Mouse (Mus musculus) heart, postnatal 14 days (tissue): ENCODE measurements around the gene Rpl12. TPM values are rescaled to one million over a fixed set of nuclear protein-coding genes. Genes with fewer than 3 reads are reported as not detected.

ENCODE experiments used
- DNase-seq, 2 experiments: peaks; one replicate each; pipeline ENCODE4 v3.0.0; 2021 to 2022
- intact Hi-C: fragments of 180-260 bp; cut with DNase I; formaldehyde crosslinking; loops from one replicate; pipeline ENCODE4 v1.15.1; 2025
- long read RNA-seq, 2 experiments: library from polyadenylated mRNA; stranded (forward); transcript quantifications; one replicate each; pipeline ENCODE4 v2.0.0; 2021
- total RNA-seq, 2 experiments: library from RNA; stranded (reverse); gene quantifications; 2 replicates each; pipeline ENCODE4 v1.2.3; 2021

Rpl12 gene
- total RNA-seq: 10 to 100 TPM; 66.3 to 75.0 TPM
- long read RNA-seq, experiment 1, transcript Rpl12-203 (7 exons, 1,242 nt): major isoform, 27 of 29 reads
- long read RNA-seq, experiment 1, partial matches to known transcripts: 1 of 29 reads
- long read RNA-seq, experiment 1, other reads (novel, unspliced or antisense): 1 of 29 reads
- long read RNA-seq, experiment 2, transcript Rpl12-203 (7 exons, 1,242 nt): major isoform, 22 of 25 reads
- long read RNA-seq, experiment 2, partial matches to known transcripts: 2 of 25 reads
- long read RNA-seq, experiment 2, other reads (novel, unspliced or antisense): 1 of 25 reads

DNA sequence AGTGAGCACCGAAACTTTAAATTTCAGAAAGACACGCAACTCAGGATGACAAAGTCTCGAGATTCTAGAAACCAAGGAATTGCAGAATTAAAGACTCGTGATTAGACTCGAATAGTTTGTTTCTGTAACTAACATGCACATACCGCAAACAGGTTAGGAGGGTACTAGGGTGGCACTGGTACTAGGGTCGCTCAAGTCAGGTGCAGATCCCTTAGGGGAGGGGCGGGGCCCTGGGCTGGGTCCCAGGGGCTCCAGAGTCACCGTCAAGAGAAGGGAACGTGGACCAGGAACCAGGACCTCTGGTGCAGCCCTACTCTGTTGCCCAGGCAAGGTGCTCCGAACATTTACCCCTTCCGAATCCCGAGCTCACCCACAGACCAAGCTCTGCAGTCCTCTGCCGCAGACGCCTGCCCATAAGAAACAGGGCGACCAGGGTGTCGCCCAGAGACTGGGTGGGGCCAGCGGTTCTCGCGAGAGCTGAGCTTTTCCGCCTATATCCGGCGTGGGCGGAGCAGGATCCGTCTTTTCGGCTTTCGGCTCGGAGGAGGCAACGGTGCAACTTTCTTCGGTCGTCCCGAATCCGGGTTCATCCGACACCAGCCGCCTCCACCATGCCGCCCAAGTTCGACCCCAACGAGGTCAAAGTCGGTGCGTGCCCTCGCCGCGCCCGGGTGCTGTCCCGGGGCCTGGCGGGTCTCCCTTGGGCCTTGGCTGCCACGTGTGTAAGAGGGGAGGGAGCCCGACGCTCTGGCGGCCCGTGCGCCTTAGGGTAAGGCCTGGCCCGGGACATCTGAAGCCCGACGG is at the start of gene Rpl12, which contains the start of gene Lrsam1:
Gene Rpl12, plus strand, starts transcription at position 368 of the 804 bp plus-strand sequence.
Gene Lrsam1, minus strand, starts transcription at position 423 of the 804 bp plus-strand sequence.
- intact Hi-C loops: no loop called here
- peak; percentile 94 to 97 for DNase-seq

DNA sequence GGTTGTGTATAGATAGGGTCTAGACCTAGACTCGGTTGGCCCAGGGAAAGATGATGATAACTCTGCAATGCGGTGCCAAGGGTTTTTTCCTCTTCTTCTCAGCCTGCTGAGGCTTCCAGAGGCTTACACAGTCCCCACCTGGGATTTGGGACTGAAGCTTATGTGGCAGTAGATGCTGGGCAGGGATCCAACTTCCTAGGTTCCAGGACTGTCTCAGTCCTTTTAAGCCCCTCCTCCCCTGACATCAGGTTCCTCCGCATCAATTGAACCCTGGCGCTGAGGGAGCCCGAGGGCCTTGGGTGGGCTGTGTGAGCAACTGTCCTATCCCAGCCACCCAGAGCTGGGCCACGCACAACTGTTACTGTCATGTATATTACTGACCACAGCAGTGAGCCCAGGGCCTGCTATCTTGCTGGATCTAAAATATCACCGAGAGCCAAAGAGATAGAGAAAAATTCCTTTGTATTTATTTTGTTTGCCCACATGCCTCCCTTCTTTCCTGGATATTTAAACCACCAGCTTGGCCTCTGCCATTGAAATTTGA is 49.6 kb upstream of the Rpl12 start:
- intact Hi-C loops: loop anchor here (1.0 to 2.0 kb wide), 3 partner anchors 37 to 135 kb away; no protein-coding TSS in a partner anchor
- no peak for DNase-seq

DNA sequence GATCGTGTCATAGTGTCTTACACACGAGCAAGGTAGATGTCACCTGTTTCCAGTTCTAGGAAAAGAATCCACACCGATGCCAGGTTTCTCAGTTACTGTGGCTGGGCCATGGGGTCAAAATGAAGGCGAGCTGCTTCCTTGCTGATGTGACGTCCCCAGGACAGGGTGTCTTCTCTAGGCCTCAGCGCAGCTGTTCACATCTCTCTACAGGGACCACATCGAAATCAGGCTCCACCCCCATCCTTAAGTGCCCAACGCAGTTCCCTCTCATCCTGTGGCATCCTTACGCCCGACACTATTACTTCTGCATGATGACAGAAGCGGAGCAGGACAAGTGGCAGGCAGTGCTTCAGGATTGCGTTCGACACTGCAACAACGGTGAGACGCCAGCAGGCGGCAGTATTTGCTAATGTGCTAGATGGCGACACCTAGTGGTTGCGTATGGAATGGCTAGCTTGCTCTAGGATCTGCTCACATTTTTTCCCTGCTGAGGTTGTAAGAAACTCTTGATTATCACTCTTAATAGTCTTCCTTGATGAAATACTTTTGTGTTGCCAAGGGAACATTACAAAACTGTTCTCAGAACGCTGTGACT is 49.1 kb upstream of the Rpl12 start:
- DNase-seq: peak; percentile 84 to 91
- intact Hi-C loops: loop anchor here (1.0 to 2.0 kb wide), 3 partner anchors 38 to 136 kb away; no protein-coding TSS in a partner anchor

DNA sequence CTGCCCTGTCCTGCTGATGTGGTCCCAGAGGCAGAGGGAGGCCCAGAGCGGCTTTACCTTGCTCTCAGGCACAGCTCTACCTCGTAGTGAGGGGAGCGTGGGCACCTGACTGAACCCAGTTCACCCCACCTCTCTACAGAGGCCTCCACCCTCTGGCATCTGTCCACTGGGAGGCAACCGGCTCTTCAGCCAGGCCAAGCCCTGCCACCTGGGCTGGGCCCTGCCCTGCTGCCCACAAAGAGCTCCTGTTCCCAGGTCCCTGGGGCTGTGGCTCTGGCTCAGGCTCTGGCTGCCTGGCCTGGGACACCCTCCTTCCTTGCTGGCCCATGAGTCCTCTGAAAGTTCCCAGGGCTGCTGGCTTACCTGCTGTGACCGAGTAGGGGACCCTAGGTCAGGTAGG is 47.0 kb upstream of the Rpl12 start:
- intact Hi-C loops: loop anchor here (2.0 kb wide), 1 partner anchor 14 kb away; no protein-coding TSS in a partner anchor
- DNase-seq: peak in 1 of 2 experiments; percentile 53

- intact Hi-C loops: loop anchor here (2.0 kb wide), 1 partner anchor 14 kb away; no protein-coding TSS in a partner anchor
Measured at GRCm38 (mm10) chr2:32914896-32915295, 46.5 kb upstream of the Rpl12 start.

DNA sequence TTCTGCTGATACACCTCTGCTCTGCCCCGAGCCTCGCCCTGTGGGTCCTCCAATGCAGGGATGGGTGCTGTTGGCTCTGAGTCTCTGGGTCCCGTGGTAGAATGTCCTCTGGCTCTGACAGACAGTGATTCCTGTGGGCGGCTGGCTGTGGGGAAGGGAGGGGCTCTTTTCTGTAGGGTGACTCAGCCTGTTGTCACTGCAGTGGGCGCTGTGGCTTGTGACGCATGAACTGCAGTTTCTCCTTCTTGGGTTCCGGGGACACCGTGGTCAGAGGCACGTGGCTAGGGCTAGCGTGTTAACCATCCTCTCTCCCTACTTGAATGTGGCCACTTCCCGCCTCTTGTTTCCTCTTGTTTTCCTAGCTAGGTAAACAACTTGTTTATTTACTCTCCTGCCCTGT is 43.8 kb upstream of the Rpl12 start:
- peak; percentile 38 for DNase-seq
- intact Hi-C loops: no loop called here

More at GRCm38 (mm10) chr2:32914896-32915295, 46.5 kb upstream of the Rpl12 start:
- peak; percentile 70 to 84 for DNase-seq

- DNase-seq: no peak
- intact Hi-C loops: no loop called here
Measured at GRCm38 (mm10) chr2:32918391-32918790, 43.0 kb upstream of the Rpl12 start.

DNA sequence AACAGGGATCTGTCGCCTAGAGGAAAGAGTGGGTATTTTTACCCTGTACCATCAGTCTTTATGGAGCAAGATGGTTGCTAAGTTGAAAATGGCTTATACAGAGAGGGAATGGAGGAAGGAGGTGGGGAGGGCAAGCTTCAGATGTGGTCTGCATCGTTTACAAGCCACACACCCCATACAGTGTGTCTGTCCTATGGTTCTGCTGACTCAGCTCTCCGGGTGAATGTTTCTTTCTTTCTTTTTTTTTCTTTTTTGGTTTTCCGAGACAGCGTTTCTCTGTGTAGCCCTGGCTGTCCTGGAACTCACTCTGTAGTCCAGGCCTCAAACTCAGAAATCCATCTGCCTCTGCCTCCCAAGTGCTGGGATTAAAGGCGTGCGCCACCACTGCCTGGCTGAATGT is 40.1 kb upstream of the Rpl12 start:
- no peak for DNase-seq
- intact Hi-C loops: no loop called here

DNA sequence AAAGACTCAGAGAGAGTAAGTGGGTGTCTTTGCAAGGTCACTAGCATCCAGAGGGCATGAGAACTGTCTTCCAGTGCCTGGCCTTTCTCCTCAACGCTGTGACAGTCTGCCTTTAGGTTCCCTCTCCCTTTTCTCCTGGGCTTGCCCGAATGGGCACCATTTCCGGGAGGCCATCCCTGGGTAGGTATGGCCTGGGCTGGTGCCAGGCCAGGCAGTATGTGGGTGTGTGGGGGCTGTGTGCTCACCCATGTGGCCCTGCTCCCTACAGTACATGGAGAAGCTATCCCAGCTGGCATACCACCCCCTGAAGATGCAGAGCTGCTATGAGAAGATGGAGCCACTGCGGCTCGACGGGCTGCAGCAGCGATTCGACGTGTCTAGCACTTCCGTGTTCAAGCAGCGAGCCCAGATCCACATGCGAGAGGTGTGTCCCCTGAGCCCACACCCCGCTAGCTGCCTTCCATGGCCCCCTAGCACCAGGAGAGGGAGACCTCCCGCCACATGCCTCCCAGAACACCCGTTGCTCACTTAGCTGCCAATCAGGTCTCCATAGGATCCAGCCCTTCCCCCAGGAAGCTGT is 39.5 kb upstream of the Rpl12 start:
- no peak for DNase-seq
- intact Hi-C loops: no loop called here

GRCm38 (mm10) chr2:32922564-32922963 is 38.8 kb upstream of the Rpl12 start:
- no peak for DNase-seq
- intact Hi-C loops: no loop called here

GRCm38 (mm10) chr2:32923551-32924250 is 37.7 kb upstream of the Rpl12 start:
- DNase-seq: no peak

DNA sequence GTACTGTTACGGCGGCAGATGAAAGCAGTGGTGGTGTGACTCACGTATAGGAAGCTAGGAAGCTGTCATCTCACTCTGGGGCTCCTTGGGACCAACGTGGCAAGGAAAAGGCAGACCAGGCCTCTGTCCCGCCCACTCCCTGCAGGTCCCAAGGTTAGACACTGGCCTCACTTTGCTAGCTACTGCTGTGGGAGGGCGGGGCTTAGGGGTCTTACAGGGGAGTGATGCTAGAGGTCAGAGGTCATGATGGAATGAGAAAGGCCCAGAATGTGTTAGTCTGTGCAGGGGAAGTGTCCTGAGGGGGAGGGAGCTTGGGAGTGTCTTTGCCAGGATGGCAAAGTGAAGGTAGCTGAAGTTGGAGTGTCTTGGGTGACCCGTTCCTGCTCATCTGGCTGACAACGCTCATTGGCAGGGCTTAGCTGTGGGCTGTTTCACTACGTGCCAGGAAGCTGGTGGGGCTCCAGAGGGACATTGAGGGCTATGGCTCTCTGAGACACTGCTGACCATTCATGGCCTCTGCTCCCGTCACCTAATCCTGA is 37.0 kb upstream of the Rpl12 start:
- no peak for DNase-seq
- intact Hi-C loops: no loop called here

More at GRCm38 (mm10) chr2:32923551-32924250, 37.7 kb upstream of the Rpl12 start:
- intact Hi-C loops: no loop called here

DNA sequence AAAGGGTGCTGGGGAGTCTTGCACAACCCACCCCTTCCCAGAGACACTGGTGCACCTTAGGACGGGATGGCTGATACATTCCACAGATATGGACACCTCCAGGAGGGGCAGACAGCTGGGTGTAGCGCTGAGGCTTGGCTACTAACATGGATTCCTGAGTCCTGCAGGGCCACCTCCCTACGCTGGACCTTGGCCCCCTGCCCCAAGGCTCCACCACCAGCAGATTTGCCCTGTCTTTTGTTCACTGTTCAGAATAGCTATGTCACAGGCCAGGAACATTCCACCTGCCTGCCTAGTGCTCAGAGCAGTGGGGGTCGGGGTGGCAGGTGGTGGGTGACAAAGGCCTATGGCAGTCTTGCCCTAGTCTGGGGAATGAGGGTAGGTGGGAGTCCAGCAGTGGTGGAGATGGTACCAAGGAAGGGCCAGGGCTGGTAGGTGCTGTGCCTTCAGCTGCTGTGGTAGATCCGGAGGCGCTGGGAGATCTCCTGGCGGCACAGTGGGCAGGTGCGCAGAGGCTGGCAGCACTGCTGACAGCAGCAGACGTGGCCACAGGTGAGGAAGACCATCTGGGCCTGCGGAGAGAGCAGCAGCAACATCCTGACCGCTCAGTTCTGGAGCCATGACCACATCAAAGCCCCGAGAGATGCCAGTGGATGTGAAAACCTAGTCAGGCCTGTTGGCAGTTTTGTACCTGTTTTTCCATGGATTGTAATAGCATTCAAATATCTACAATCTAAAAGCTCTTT is 34.9 kb upstream of the Rpl12 start:
- DNase-seq: no peak
- intact Hi-C loops: loop anchor here (5.0 kb wide), 1 partner anchor 139 kb away; no protein-coding TSS in a partner anchor

GRCm38 (mm10) chr2:32927624-32928234 is 33.6 kb upstream of the Rpl12 start:
- intact Hi-C loops: loop anchor here (1.0 to 5.0 kb wide), 3 partner anchors 13 to 140 kb away; no protein-coding TSS in a partner anchor
- no peak for DNase-seq

DNA sequence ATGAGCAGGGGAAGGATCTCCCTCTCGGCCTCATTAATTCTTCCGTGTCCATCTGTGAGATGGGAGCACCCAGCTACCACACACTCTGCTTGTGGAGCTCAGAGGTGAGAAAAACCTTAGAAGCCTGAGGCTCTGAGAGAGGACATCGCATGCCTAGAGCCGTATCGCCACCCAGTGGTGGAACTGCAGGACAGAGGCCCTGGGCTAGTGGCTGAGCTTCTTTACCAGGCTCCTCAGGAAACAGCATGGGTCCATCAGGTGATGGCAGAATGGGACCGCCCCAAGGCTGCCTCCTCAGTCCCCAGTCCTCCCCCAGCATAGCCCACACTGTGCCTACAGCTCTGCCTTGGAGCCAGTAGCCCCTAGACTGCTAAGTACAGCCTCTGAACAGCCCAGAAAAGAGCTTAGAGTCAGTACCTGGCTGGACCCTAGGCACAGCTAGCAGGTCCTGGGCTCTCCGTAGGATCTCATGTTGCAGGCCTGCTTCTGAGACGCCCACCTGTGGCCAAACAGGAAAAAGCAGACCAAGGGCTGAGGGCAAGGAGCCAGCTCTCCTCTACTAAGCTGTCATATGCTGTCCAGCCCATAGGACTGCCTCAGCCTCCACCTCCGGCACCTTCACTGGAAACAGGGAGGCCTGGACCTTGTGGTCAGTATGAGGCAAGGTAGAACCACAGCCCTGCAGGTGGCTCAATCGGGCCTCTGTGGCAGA is 33.0 kb upstream of the Rpl12 start:
- DNase-seq: peak; percentile 81 to 85
- intact Hi-C loops: loop anchor here (1.0 to 5.0 kb wide), 3 partner anchors 14 to 141 kb away; no protein-coding TSS in a partner anchor

- intact Hi-C loops: loop anchor here (1.0 to 5.0 kb wide), 3 partner anchors 14 to 142 kb away; no protein-coding TSS in a partner anchor
Measured at GRCm38 (mm10) chr2:32928947-32929829, 32.2 kb upstream of the Rpl12 start.

More at GRCm38 (mm10) chr2:32928947-32929829, 32.2 kb upstream of the Rpl12 start:
- no peak for DNase-seq
